Mouse (Mus musculus) heart, postnatal 0 days (tissue): ENCODE results near the gene Mon2.

Experiments used
- CTCF ChIP-seq: IDR thresholded peaks from 2 replicates; pipeline ENCODE4 v1.5.1; 2016; ENCODE audit warnings: antibody characterized with exemption, control low read depth, low read depth
- EP300 ChIP-seq: IDR thresholded peaks from 2 replicates; pipeline ENCODE4 v1.6.1; 2016; ENCODE audit warnings: antibody characterized with exemption, low read depth

DNA sequence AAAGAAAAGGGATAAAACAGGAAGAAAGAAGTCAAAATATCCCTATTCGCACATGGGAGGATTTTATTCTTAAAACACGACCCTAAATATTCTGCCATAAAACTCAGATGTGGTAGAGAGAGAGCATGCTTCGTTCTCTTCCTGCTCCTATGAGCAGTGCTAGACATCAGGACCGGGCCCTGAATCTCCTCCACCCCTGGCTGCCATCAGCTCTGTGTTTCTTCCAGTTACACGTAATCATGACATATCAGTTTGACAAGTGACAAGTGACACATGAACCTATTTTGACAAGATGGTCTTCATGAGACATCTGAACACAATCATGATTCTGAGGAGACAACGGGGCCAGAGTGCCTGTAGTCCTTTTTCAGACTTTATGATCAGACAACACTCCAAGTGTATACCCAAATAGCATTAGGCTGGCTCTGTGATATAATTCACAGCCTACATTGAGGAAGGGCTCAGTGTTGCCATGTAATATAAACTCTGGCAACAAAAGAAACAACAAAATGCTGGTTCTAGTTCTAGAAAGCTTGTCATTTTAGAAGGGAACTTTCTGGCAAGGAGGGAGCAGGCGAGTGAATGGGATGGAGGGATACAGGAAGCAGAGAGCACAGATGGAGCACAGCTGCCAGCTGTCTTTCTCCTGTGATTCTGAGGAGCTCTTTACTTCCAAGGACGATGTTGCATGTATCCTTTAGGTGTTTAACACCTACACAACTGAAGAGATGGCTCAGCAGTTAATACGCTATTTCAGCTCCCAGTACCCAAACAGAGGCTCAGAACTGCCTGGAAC, 20.9 kb downstream of the Mon2 start:
- no peak for TF ChIP-seq EP300
- no peak for TF ChIP-seq CTCF
